Mouse (Mus musculus) lung, postnatal 0 days (tissue): Measurements from ENCODE around the gene Snx3.

Source experiments
- CTCF ChIP-seq: IDR thresholded peaks from 2 replicates; pipeline ENCODE4 v1.5.1; 2016; ENCODE audit warnings: antibody characterized with exemption, mild to moderate bottlenecking
- EP300 ChIP-seq: IDR thresholded peaks from 2 replicates; pipeline ENCODE4 v1.6.1; 2016; ENCODE audit warnings: antibody characterized with exemption, mild to moderate bottlenecking, control low read depth

GRCm38 (mm10) chr10:42474946-42475514, 26.8 kb upstream of the Snx3 start:
- TF ChIP-seq EP300 = no peak
- TF ChIP-seq CTCF = no peak
